Mouse (Mus musculus): Measurements from ENCODE around the gene Ehd2. TPM values are rescaled to one million over a fixed set of nuclear protein-coding genes. Genes with fewer than 3 reads are reported as not detected.

Ehd2 gene
- polyA plus RNA-seq, 1 experiment, result 0.33 TPM

GRCm38 (mm10) chr7:15987661-15988356, 20.4 kb upstream of the Ehd2 start:
- no peak for TF ChIP-seq GATA1 (IDR thresholded peaks at IDR 0.05; ENCODE audit: low read length)

DNA sequence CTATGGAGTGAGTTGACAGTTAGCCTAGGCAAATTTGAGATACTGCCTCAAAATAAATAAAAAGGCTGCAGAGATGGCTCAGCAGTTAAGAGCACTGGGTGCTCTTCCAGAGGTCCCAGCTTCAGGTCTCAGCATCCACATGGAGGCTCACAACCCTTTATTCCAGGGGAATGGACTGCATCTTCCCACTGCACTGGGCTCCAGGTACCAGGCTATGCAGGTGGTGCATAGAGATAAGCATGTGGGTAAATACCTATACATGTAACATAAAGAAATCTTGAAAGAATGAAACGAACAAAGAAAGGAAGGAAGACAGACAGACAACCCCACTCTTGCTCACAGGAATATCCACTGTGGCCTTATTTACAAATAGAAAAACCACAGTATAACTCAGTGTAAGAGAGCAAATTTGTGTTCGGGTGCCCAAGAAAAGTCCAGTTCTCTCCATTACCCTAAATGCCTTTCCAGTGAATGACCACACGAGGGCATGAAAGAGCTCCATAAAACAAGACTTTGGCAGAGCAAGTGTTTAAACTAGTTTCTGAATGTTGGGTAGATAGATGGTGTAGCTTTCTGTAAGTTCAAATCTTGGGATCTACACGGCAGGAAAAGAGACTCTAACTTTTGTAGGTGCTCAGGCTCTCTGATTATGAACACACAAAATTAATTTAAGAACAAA, 15.5 kb upstream of the Ehd2 start:
- TF ChIP-seq GATA1 (IDR thresholded peaks at IDR 0.05; ENCODE audit: low read length), result no peak

GRCm38 (mm10) chr7:15981538-15981937, 14.2 kb upstream of the Ehd2 start:
- TF ChIP-seq GATA1 (IDR thresholded peaks at IDR 0.05; ENCODE audit: low read length), result no peak

DNA sequence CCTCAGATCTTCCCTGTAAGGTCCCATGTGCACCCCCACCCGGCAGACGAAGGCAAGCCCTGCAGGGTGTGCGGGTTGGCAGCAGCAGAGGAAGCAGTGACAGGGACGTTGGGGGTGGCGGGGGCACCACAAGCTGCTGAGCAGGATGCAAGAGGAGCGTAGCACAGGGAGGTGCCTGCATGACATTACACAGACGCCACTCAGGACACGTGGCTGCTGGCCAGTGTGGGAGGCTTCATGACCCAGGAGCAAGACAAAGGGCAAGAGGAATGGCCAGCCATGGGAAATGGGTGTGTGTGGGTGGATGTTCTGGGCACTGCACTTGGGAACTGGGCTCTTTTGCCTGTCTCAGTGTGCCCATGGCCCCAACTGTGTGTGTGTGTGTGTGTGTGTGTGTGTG, 12.9 kb upstream of the Ehd2 start:
- no peak for TF ChIP-seq GATA1 (IDR thresholded peaks at IDR 0.05; ENCODE audit: low read length)

DNA sequence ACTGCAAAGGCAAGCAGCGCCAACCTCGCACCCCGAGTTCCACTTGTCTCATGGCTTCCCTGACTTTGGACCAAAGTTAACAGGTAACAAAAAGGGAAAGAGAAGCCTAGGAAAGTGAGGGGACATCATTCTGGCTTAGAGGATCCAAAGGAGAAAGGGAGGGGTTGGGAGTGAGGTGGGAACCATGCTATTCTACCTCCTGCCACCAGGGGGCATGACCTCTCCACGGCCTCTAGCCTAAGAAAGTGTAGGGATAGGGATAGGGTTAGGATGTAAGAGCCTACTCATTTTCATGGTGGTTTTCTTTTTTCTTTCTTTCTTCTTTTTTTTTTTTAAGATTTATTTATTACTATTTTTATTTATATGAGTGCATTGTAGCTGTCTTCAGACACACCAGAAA, 8.5 kb upstream of the Ehd2 start:
- TF ChIP-seq GATA1 (IDR thresholded peaks at IDR 0.05; ENCODE audit: low read length), result no peak

- no peak for TF ChIP-seq GATA1 (IDR thresholded peaks at IDR 0.05; ENCODE audit: low read length)
Measured at GRCm38 (mm10) chr7:15975451-15975850, 8.1 kb upstream of the Ehd2 start.

DNA sequence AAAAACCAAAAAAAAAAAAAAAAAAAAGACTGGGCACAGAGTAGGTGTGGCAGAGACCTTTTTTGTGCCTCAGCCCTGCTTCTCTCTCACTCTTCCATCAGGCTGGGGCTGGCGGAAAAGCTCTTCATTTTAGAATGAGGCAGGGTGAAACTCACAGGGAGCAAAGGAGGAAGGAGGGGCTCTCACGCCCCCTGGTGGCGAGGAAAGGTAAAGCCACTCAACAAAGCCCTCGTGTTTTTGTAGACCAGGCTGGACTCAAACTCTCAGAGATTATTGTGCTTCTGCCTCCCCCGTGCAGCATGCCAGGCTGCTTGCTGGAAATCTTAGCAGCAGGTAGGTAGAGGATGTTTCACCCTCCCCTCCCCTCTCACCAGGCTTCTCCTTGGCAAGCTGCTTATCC, 7.3 kb upstream of the Ehd2 start:
- TF ChIP-seq GATA1 (IDR thresholded peaks at IDR 0.05; ENCODE audit: low read length), result no peak

DNA sequence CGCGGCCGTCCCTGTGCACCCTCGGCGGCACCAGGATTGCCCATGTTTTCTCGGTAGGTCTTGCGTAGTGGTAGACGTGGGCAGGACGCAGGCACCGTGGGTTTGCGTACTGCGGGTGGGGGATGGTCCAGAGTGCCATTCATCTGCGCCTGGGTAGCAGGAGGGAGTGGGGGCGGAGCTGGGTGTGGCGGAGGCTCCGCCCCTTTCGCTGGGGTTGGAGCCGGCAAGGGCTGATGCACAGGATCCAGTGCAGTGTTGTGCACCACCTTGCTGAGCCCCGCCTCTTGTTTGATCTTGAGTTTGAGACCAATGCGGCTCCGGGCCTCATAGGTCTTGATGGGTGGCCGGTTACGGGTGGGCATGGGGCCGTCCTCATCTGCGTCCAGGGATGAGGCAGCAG, 4.9 kb upstream of the Ehd2 start:
- no peak for TF ChIP-seq GATA1 (IDR thresholded peaks at IDR 0.05; ENCODE audit: low read length)

DNA sequence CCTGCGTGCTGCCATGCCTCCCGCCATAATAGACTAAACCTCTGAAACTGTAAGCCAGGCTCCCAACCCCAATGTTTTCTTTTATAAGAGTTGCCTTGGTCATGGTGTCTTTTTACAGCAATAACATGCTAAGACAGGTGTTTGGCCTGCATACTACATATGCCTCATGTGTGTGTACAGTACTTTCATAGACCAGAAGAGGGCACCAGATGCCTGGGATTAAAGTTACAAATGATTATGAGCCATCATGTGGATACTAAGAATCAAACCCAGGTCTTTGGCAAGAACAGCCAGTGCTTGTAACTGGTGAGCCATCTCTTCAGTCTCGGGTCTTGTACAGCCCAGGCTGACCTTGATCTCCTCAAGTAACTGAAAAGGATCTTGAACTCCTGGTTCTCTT, 2.3 kb upstream of the Ehd2 start:
- TF ChIP-seq GATA1 (IDR thresholded peaks at IDR 0.05; ENCODE audit: low read length), result no peak

GRCm38 (mm10) chr7:15968322-15968721, 955 bp upstream of the Ehd2 start:
- no peak for TF ChIP-seq GATA1 (IDR thresholded peaks at IDR 0.05; ENCODE audit: low read length)

- TF ChIP-seq GATA1 (IDR thresholded peaks at IDR 0.05; ENCODE audit: low read length), result no peak
Measured at GRCm38 (mm10) chr7:15966489-15966888, 878 bp downstream of the Ehd2 start.

DNA sequence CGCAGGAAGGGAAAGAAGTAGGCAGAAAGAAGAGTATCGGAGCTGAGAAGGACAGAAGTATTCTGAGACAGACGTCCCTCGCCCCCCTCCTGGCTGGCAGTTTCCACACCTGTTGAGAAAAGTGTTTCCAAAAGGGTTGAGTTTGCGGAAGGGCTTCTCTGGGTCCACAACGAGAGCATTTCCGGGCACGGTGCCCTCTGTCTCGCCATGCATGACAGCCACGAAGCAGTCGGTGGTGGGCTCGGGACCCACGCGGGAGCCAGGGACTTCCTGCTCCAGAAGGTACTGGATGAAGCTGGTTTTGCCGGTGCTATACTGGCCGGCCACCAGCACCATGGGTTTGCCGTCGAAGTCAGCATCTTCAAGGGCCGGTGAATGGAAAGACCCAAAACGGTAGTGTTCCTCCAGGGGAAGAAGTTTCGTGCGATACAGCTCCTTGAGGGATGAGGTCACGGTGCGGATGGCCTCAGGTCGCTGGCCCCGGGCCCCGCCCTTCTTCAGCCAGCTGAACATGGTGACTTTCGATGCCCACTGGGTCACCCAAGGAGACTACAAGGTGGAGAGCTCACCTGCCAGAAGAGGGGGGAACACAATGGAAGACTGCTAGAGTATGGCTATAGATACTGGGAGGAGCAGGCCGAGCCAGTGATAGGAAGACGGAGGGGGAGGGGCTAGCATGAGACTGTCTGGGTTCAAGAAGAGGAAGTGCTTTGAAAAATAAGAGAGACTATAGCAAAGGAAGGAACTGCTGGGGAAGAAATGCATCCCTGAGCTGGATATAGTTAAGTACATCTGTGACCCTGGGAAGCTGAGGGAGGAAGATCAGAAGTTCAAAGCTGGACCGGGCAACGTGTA, 3.3 kb downstream of the Ehd2 start:
- TF ChIP-seq GATA1 (IDR thresholded peaks at IDR 0.05; ENCODE audit: low read length), result no peak

DNA sequence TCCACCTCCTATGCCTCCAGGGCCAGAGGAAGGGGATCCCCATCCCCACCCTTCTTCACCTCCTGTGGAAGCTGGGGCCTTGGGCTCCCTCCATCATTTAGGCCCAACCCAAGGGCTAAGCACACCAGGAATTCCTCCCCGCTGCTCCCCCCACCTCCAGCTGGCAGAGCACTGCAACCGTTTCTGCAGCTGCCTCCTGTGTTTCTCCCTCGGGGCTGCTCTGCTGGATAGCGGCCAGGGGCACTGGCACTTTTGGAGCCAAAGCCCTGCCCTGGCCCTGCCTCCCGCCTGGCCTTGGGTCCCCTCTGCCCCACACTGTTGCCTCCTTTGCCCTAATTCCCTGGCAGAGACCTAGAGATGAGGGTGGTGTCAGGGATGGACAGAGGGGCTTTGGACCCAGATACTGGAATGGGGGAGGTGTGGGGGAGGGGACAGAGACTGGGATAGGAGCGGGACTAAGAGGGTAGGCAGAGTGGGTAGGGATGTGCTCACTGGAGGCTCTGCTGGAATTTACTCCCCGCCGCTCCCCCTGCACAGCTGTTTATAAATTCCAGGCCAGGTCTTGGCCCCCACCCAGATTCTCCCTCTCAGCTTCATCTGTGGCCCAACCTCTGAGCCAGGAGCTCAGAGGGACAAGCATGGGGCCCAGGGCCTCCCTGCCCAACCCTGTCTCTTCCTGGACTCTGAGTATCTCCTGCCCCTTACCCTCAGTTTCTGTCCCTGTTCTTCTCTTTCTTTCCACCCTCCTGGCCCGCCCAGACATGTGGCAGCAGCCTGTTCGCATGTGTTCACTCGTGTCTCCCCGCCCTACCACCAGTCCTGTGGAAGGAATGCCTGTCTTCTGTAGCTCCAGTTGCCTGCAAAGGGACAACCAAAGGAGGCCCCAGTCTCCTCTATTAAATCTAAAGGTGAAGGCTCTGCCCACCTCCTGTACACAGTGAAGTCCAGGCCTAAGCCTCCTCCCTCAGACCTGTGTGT, 4.8 kb downstream of the Ehd2 start:
- no peak for TF ChIP-seq GATA1 (IDR thresholded peaks at IDR 0.05; ENCODE audit: low read length)

DNA sequence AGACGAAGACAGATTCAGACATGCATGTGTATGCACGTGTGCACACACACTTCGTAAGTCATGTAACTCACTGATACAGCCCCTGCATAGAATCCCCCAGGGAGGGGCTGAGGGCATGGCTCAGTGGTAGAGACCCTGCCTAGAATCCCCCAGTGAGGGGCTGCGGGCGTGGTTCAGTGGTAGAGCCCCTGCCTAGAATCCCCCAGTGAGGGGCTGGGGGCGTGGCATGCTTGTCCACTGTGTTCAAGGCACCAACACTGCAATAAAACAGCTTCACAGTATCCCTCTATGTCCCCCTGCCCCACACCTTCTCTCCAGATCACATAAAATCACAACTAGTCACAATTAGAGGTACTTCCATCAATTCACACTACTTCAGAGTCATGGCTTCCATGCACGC, 5.6 kb downstream of the Ehd2 start:
- TF ChIP-seq GATA1 (IDR thresholded peaks at IDR 0.05; ENCODE audit: low read length), result no peak

DNA sequence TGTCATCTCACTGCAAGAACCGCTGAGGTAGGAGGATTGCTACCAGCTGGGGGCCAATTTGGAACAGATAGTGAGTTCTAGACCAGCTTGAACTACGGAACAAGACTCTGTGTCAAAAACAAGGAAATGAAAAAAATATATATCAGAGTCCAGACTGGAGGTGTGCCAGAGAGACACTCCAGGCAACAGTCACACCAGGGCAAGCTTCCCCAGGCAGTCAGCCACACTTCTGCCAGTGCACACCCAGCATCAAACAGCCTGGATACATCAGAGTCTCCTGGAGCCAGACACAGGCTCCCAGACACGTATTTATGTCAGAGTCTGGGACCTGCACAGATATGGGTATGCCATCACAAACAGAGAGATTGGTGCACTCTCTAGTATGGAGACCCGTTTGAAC, 6.1 kb downstream of the Ehd2 start:
- TF ChIP-seq GATA1 (IDR thresholded peaks at IDR 0.05; ENCODE audit: low read length), result no peak
